Mouse (Mus musculus) neural tube, embryonic 12.5 days (tissue): ENCODE data around the gene Traf3ip2. TPM values are rescaled to one million over a fixed set of nuclear protein-coding genes. Genes with fewer than 3 reads are reported as not detected.

ENCODE experiments used
- ATAC-seq: fragments of 200-750 bp; cut with Nextera tagmentation; 2 replicates; pipeline ENCODE4 v1.8.0; 2017; ENCODE audit warnings: low read depth, mild to moderate bottlenecking, moderate TSS enrichment, moderate library complexity; ENCODE audit not compliant: low FRiP score
- H3K27ac ChIP-seq: fragments of 300-500 bp; sonication (generic); 2 replicates; pipeline ENCODE4 v1.5.1; 2016
- H3K27me3 ChIP-seq: fragments of 300-500 bp; sonication (generic); replicated peaks from 2 replicates; pipeline ENCODE4 v1.6.1; 2016; ENCODE audit warnings: mild to moderate bottlenecking
- H3K36me3 ChIP-seq: fragments of 300-500 bp; sonication (generic); 2 replicates; pipeline ENCODE4 v1.6.1; 2016; ENCODE audit warnings: mild to moderate bottlenecking
- H3K4me1 ChIP-seq: fragments of 300-500 bp; sonication (generic); 2 replicates; pipeline ENCODE4 v1.6.1; 2016
- H3K4me2 ChIP-seq: fragments of 300-500 bp; sonication (generic); replicated peaks from 2 replicates; pipeline ENCODE4 v1.6.1; 2016; ENCODE audit warnings: mild to moderate bottlenecking
- H3K4me3 ChIP-seq: fragments of 300-500 bp; sonication (generic); 2 replicates; pipeline ENCODE4 v1.5.1; 2016
- H3K9ac ChIP-seq: fragments of 300-500 bp; sonication (generic); 2 replicates; pipeline ENCODE4 v1.6.1; 2016; ENCODE audit warnings: mild to moderate bottlenecking
- H3K9me3 ChIP-seq: fragments of 300-500 bp; sonication (generic); 2 replicates; pipeline ENCODE4 v1.6.1; 2016; ENCODE audit warnings: mild to moderate bottlenecking
- whole genome bisulfite sequencing: fragments of 180-500 bp; shearing (Covaris S2); methylation state at CpG from one replicate; pipeline ENCODE4 v1.1.7; 2016; 5-methylcytosine and 5-hydroxymethylcytosine counted together
- polyA plus RNA-seq: library from polyadenylated mRNA; unstranded; fragments of >200 nt; fragmentation: Nextera tagmentation; extraction: Ambion mirVana; gene quantifications from 2 replicates; pipeline ENCODE4 v1.2.1, GENCODE M21; 2016

Traf3ip2 gene
- polyA plus RNA-seq, 1 experiment from 2014 or later, result 7.2 TPM

DNA sequence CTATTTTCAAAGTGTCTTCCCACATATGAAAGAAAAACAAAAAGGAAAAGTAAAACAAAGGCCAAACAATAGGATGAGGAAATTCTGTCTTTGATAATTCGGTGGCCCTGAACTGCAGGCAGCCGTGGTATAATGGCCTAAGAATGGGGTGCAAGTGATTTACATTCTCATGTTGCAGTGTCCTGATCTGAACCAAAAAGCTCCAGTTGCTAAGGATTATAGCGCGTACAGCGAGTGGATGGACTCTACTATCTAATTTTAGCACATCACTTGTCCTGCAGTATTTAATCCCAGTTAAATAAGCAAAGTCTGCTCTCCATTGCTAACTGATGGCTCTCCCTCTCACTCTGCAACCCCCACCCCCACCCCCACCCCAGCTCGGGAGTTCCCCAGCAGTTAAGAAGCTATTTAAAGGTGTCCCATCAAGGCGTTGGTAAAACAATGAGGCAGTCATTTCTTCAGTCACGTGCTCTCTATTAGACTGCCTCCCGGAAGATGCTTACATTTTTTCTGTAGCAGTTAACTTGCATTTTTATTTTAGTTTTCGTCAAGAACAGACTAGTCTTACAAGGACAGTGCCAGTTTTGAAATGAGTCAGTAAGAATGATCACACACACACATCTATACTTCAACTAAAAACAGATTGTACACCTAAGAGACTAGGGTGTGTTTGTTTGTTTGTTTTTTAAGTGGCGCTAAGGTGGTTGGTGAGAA, 78.8 kb downstream of the Traf3ip2 start:
- no peak overlapping the region for H3K9ac ChIP-seq
- no peak overlapping the region for H3K27ac ChIP-seq
- no peaks in the 10 kb centered on the region for H3K9me3 ChIP-seq
- H3K36me3 ChIP-seq, result no peaks in the 10 kb centered on the region
- no peak for ATAC-seq
- H3K4me1 ChIP-seq, result peaks cover 6% of the 10 kb centered on the region; the same call in 1 of the 2 replicates
- H3K4me2 ChIP-seq, result no peak overlapping the region
- 47% methylated on average over 11 of the region's 11 CpGs for WGBS
- H3K27me3 ChIP-seq, result no peaks in the 10 kb centered on the region
- H3K4me3 ChIP-seq, result no peak overlapping the region

DNA sequence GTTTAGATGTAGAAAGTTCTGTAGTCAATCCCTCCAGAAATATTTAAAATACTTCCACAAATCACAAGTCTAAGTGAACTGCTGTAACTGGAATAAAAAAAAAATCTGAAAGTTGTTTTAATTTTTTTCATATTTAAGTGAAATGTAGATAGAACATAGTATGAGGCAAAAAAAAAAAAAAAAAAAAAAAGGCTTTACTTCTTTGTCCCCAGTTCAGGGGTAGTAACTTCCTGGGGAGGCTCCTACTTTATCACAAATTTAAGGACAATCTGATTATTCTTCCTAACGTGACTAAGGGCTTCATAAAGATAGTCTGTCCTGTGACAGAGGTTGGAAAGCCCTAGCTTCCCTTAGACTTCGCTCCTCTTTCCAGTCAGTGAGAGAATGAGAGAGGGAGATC, 79.4 kb downstream of the Traf3ip2 start:
- H3K4me2 ChIP-seq, result no peak overlapping the region
- no peak overlapping the region for H3K27ac ChIP-seq
- H3K4me1 ChIP-seq, result peaks cover 6% of the 10 kb centered on the region; the same call in 1 of the 2 replicates
- H3K9ac ChIP-seq, result no peak overlapping the region
- no peaks in the 10 kb centered on the region for H3K36me3 ChIP-seq
- no peak overlapping the region for H3K4me3 ChIP-seq
- ATAC-seq, result no peak
- H3K27me3 ChIP-seq, result no peaks in the 10 kb centered on the region
- H3K9me3 ChIP-seq, result no peaks in the 10 kb centered on the region
- WGBS, result 78% methylated on average over 2 of the region's 2 CpGs

Other genes starting within 250 kb of the Traf3ip2 start
- gene Fyn, start 244.1 kb upstream of the Traf3ip2 start, polyA plus RNA-seq, result 72.4 and 79.8 TPM in 2 replicates
- gene Rev3l, start 119.2 kb downstream of the Traf3ip2 start, polyA plus RNA-seq, result 21.7 and 23.0 TPM in 2 replicates